Mouse (Mus musculus) intestine, embryonic 14.5 days (tissue): ENCODE results near the gene Dapp1. TPM values are rescaled to one million over a fixed set of nuclear protein-coding genes. Genes with fewer than 3 reads are reported as not detected.
"Not testable (repeated sequence)": the region's sequence is repeated elsewhere in the genome, so short reads cannot be mapped to it uniquely, and the experiment has no call there.

Experiments used
- ATAC-seq: fragments of 200-750 bp; cut with Nextera tagmentation; replicated peaks from 2 replicates; pipeline ENCODE4 v1.8.0; 2017; ENCODE audit warnings: low read depth, moderate number of reproducible peaks, moderate TSS enrichment, moderate library complexity; ENCODE audit not compliant: low FRiP score, low TSS enrichment
- DNase-seq: peaks from one replicate; pipeline ENCODE4 v3.0.0-alpha.2; 2018; ENCODE audit warnings: low spot score
- H3K27ac ChIP-seq: fragments of 300-500 bp; sonication (generic); 2 replicates; pipeline ENCODE4 v1.5.1; 2014; ENCODE audit warnings: low read depth, mild to moderate bottlenecking, control low read depth
- H3K27me3 ChIP-seq: fragments of 300-500 bp; sonication (generic); replicated peaks from 2 replicates; pipeline ENCODE4 v1.6.1; 2014; ENCODE audit warnings: low read length, control low read depth; ENCODE audit not compliant: control insufficient read depth, insufficient read depth
- H3K36me3 ChIP-seq: fragments of 300-500 bp; sonication (generic); 2 replicates; pipeline ENCODE4 v1.6.1; 2014; ENCODE audit warnings: low read length, control low read depth; ENCODE audit not compliant: control insufficient read depth, insufficient read depth
- H3K4me1 ChIP-seq: fragments of 300-500 bp; sonication (generic); replicated peaks from 2 replicates; pipeline ENCODE4 v1.6.1; 2014; ENCODE audit warnings: low read length, control low read depth, mixed read lengths; ENCODE audit not compliant: control insufficient read depth, insufficient read depth
- H3K4me2 ChIP-seq: fragments of 300-500 bp; sonication (generic); 2 replicates; pipeline ENCODE4 v1.6.1; 2014; ENCODE audit warnings: low read length
- H3K4me3 ChIP-seq: fragments of 300-500 bp; sonication (generic); 2 replicates; pipeline ENCODE4 v1.5.1; 2014; ENCODE audit warnings: low read depth, low read length, control low read depth, mixed read lengths
- H3K9ac ChIP-seq: fragments of 300-500 bp; sonication (generic); 2 replicates; pipeline ENCODE4 v1.6.1; 2014; ENCODE audit warnings: mild to moderate bottlenecking, low read length
- H3K9me3 ChIP-seq: fragments of 300-500 bp; sonication (generic); 2 replicates; pipeline ENCODE4 v1.6.1; 2016; ENCODE audit warnings: low read length, control low read depth; ENCODE audit not compliant: control insufficient read depth
- WGBS: fragments of 180-500 bp; shearing (Covaris S2); extraction: QIAGEN DNeasy Blood & Tissue Kit; methylation state at CpG from one replicate; pipeline ENCODE4 v1.1.7; 2014; 5-methylcytosine and 5-hydroxymethylcytosine counted together
- polyA plus RNA-seq: library from polyadenylated mRNA; unstranded; fragments of >200 nt; fragmentation: Nextera tagmentation; extraction: Ambion mirVana; gene quantifications from 2 replicates; pipeline ENCODE4 v1.2.1, GENCODE M21; 2014

Dapp1 gene
- polyA plus RNA-seq, 1 experiment from 2014 or later: 14.5 TPM

DNA sequence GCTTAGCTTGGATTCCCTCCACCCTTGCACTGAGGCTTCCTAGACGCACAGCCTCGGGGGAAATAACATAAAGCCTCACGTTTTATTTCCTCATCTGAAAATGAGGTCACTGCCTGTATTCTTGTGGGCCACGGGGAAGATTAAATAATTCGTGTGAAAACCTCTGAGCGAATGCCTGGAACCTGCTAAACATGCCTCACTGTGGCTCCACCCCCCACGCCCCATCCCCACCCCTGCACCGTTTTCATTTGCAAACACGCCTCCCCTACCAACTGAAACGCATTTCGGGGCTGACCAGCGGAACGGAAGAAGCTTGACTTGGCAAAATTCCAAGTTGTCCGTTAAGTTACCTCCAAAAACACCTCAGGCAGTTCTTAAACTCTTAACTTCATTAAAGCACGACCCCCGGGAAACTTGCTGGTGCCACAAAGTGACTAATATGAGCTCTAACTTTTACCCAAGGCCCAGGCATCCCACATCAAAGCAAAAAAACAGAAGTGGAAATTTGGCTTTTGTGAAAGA, 25.7 kb downstream of the Dapp1 start:
- no peak overlapping the region for H3K9ac ChIP-seq
- H3K27me3 ChIP-seq: no peaks in the 10 kb centered on the region
- no peaks in the 10 kb centered on the region for H3K9me3 ChIP-seq
- H3K27ac ChIP-seq: no peak overlapping the region
- H3K4me1 ChIP-seq: peaks cover 19% of the 10 kb centered on the region; the same call in 1 of the 2 replicates
- no peak for ATAC-seq
- 0 out of 2 replicates have a peak overlapping the region, but pooled peaks have one; percentile 15 for H3K4me3 ChIP-seq
- H3K4me2 ChIP-seq: peak overlapping the region; percentile 44
- 18% methylated on average over 16 of the region's 16 CpGs for WGBS
- no peak for DNase-seq
- H3K36me3 ChIP-seq: no peaks in the 10 kb centered on the region

DNA sequence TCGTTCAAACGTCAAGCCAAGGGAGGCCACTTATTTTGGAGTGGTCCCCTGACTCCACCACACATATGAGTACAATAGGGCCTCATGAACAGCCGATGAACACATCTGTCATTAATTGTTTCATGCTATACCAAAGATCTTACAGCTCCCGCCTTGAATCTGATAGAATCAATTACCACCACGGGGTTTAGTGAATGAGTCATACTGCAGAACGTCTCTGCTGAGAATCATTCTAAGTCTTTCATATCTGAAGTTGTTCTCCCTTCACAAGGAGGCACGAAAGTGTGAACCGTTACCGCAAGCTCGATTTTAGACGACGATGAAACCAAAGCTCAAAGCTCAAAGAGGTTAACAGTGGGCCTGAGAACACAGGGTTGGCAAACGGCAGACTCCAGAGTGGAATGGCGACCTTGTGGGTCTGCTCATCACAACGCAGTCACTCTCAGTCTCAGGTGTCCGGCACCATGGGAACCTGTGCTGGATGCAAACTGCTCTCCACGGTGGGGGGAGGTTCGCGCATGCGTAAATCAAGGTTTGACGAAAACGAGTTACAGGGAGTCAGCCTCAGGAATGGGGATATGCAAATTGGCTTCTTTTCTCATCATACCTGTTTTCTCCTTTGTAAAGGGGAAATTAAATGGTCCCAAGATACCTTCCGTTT, 27.0 kb downstream of the Dapp1 start:
- no peak overlapping the region for H3K27ac ChIP-seq
- H3K4me2 ChIP-seq: no peak overlapping the region
- peaks cover 19% of the 10 kb centered on the region; the same call in 1 of the 2 replicates for H3K4me1 ChIP-seq
- 69% methylated on average over 23 of the region's 23 CpGs for WGBS
- no peaks in the 10 kb centered on the region for H3K27me3 ChIP-seq
- H3K9ac ChIP-seq: no peak overlapping the region
- no peak overlapping the region for H3K4me3 ChIP-seq
- DNase-seq: no peak
- H3K36me3 ChIP-seq: no peaks in the 10 kb centered on the region
- no peaks in the 10 kb centered on the region for H3K9me3 ChIP-seq
- no peak for ATAC-seq

DNA sequence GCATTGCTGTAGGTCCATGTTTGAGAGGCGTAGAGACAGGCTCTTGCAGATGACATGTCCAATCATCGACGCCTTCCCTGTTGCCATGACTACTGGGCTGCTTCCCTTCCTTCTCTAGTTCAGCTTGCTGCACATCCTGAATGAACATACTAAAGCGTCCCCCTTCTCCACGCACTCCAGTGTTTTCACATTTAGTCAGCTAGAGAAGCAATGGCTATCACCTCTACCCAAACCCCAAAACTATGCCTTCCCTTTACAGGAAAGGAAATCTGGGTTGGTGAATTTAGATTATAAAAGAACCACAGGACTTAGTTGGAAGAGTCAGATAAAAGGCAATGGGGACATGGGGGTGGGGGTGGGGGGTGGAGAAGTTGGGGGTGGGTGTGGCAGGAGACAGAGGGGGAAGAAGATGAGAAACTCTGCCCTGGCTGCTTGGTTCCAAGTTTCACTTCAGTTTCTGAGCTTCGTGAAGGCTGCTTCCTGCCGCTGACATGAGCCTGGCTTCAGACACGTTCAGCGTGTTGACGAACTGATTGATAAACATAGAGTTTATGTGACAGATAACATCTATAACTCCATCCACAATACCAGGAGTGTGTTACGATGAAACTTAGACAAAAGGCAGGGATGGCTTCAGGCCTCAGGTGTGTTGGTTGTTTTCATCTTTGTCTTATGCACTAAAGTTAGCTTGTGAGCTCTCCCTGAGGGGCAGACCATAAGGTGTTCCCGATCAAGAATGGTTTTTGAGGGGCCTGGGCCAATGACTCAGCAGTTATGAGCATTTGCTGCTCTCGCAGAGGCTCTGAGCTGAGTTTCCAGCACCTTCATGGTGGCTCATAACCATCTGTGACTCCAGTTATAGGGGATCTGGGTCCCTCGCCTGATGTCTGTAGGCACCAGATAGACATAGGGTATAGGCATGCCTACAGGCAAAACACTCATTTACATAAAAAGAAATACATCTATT, 28.1 kb downstream of the Dapp1 start:
- Histone ChIP-seq H3K27ac (peak overlapping the region; percentile 33; the same call in 1 of the 2 replicates), H3K36me3 (no peaks in the 10 kb centered on the region), H3K9me3 (no peaks in the 10 kb centered on the region), H3K27me3 (no peaks in the 10 kb centered on the region), H3K4me3 (no peak overlapping the region), H3K9ac (no peak overlapping the region), H3K4me2 (no peak overlapping the region), H3K4me1 (peaks cover 19% of the 10 kb centered on the region; the same call in 1 of the 2 replicates)
- ATAC-seq (peak; percentile 61), DNase-seq (no peak)
- WGBS: 60% methylated on average over 14 of the region's 14 CpGs

DNA sequence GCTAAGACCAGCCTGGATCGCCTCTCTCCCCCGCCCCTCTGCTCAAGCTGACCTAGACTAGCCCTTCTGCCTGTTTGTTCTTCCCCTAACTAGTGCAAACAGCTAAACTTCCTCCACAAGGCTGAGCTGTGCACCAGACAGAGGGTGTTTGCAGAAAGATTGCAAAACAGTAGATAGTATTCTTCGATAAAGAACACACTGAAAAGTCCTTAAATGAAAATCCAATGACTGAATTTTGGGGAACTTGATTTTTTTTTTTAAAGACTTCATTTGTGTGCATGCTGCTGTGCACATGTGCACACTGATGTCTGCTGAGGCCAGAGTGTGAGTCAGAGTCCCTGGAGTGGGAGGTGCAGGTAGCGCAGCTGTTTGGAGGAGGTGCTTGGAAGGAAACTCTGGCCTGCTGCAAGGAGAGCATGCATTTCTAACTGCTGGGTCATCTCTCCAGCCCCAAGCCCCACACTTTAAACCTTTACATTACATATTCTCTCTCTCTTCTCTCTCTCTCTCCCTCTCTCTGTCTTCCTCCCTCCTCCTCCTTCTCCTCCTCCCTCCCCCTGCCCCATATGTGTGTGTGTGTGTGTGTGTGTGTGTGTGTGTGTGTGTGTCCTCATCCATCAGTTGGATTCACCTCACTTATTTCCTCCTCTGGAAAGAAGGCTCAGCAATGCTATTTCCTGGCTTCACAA, 29.0 kb downstream of the Dapp1 start:
- Histone ChIP-seq H3K9me3 (no peaks in the 10 kb centered on the region), H3K27ac (peak overlapping the region; percentile 33; the same call in 1 of the 2 replicates), H3K4me2 (no peak overlapping the region), H3K36me3 (no peaks in the 10 kb centered on the region), H3K27me3 (no peaks in the 10 kb centered on the region), H3K4me3 (no peak overlapping the region), H3K4me1 (peaks cover 19% of the 10 kb centered on the region; the same call in 1 of the 2 replicates), H3K9ac (no peak overlapping the region)
- ATAC-seq (peak; percentile 86), DNase-seq (no peak)
- 44% methylated on average over 4 of the region's 4 CpGs for WGBS

DNA sequence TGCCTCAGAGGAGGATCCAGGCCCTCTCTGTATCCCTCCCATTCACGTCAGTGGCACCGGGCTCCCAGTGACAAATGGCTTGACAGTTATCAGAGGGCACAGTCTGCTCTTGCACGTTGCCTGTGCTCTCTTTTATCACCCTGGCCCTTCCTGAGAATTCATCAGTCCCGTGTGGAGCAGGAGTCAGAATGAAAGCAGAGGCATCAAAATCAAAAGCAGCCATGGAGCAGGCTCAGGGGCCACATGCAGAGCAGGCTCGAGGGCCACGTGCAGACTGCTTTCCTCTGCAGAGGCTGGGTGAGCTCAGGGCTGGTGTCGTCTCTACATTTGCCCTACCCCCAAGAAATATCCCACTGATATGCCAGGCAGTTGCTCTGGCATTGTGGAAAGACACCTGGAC, 29.5 kb downstream of the Dapp1 start:
- peak overlapping the region; percentile 33; the same call in 1 of the 2 replicates for H3K27ac ChIP-seq
- ATAC-seq (peak; percentile 50; the same call in 1 of the 2 replicates), DNase-seq (no peak)
- H3K4me3 ChIP-seq: no peak overlapping the region
- 27% methylated on average over 7 of the region's 7 CpGs for WGBS
- no peak overlapping the region for H3K9ac ChIP-seq
- no peaks in the 10 kb centered on the region for H3K9me3 ChIP-seq
- peaks cover 19% of the 10 kb centered on the region; the same call in 1 of the 2 replicates for H3K4me1 ChIP-seq
- H3K4me2 ChIP-seq: no peak overlapping the region
- no peaks in the 10 kb centered on the region for H3K27me3 ChIP-seq
- H3K36me3 ChIP-seq: no peaks in the 10 kb centered on the region

DNA sequence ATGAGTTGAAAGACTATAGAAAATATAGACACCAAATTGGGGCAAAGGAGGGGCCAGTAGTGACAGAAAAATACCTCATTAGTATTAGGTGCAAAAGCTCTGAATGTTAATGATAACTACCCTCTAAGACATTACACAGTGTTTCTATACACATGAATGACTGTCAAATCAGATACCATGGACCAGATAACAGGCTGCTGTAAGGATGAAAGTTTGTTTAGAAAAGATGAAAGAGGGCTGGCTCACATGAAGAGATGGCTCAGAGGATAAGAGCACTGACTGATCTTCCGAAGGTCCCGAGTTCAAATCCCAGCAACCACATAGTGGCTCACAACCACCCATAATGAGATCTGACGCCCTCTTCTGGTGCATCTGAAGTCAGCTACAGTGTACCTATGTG, 30.0 kb downstream of the Dapp1 start:
- H3K4me3 ChIP-seq, H3K36me3 ChIP-seq, H3K4me2 ChIP-seq, ATAC-seq, DNase-seq, H3K27ac ChIP-seq, H3K27me3 ChIP-seq, H3K9ac ChIP-seq, H3K9me3 ChIP-seq: not testable (repeated sequence)
- WGBS: 85% methylated on average over 3 of the region's 3 CpGs
- H3K4me1 ChIP-seq: peaks cover 19% of the 10 kb centered on the region; the same call in 1 of the 2 replicates

DNA sequence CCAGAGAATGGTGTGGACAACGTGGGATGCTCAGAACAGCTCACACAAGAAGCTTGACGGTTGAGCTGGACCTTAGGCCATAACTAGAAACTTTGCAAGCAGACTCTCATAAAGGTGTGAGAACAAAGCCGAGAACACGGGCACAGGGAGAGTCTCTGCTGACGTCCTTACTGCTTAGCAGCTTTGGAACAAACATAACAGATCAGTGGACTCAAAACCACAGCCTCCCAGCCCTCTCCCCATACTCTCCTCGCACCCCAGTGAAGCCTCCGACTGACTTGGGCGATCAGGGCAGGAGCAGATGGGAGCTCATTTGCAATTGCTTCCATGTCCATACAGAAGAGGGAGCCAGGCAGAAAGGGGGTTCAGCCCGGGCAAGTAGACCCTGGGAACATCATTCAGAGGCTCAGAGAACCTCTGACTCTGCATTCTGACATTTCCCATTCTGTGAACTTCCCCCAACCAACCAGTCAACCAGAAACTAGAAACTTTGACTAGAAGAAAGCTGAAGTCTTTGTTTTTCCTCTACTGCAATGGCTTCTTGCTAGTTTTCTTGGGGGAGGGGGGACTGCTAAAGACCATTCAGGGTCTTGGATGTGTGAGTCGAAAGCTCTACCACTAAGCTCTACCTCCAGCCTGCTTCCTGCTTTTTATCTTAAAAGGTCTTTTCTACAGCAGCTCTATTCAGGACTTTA, 31.0 kb downstream of the Dapp1 start:
- WGBS: 77% methylated on average over 10 of the region's 10 CpGs
- H3K9ac ChIP-seq: no peak overlapping the region
- H3K27me3 ChIP-seq: no peaks in the 10 kb centered on the region

More for the DNA sequence above, 31.0 kb downstream of the Dapp1 start:
- H3K9me3 ChIP-seq: no peaks in the 10 kb centered on the region
- no peak overlapping the region for H3K4me2 ChIP-seq
- H3K4me3 ChIP-seq: no peak overlapping the region
- H3K27ac ChIP-seq: no peak overlapping the region
- H3K4me1 ChIP-seq: peaks cover 15% of the 10 kb centered on the region; the same call in 1 of the 2 replicates
- ATAC-seq (no peak), DNase-seq (no peak)
- H3K36me3 ChIP-seq: no peaks in the 10 kb centered on the region
